Mouse (Mus musculus) central nervous system, embryonic 11.5 days (tissue): Measurements from ENCODE around the gene Zfp286. TPM values are rescaled to one million over a fixed set of nuclear protein-coding genes. Genes with fewer than 3 reads are reported as not detected.

Experiments
- polyA plus RNA-seq: library from polyadenylated mRNA; depleted of rRNA; stranded (reverse); fragments of >200 nt; gene quantifications from 2 replicates; pipeline ENCODE4 v1.2.3, GENCODE M21; 2012; rRNA removed

Gene Zfp286
- polyA plus RNA-seq = 18.7 and 21.9 TPM in 2 replicates

GRCm38 (mm10) chr11:62788935-62789616, at the start of gene Zfp286:
Zfp286 (minus strand) TSS chr11:62789462.

GRCm38 (mm10) chr11:62820059-62820541, 30.8 kb upstream of the Zfp286 start, which contains the start of gene Trim16:
Trim16 (plus strand) TSS chr11:62820231.

GRCm38 (mm10) chr11:62752780-62753179, 36.5 kb downstream of the Zfp286 start, which contains the start of gene Gm10428:
Gm10428 (plus strand) TSS chr11:62753100.

GRCm38 (mm10) chr11:62731311-62732021, 57.8 kb downstream of the Zfp286 start, which contains the start of gene Zfp287:
Zfp287 (minus strand) TSS chr11:62731905.

Other genes with a start within 250 kb of the Zfp286 start
- gene Ubb, start 238.3 kb downstream of the Zfp286 start, polyA plus RNA-seq = 2,944 and 2,951 TPM in 2 replicates
- gene Trpv2, start 215.0 kb downstream of the Zfp286 start, polyA plus RNA-seq = 5.7 and 6.2 TPM in 2 replicates
- 9.8 and 16.3 TPM in 2 replicates for gene Lrrc75a, start 140.9 kb downstream of the Zfp286 start, polyA plus RNA-seq
- gene Mmgt2, start 140.8 kb downstream of the Zfp286 start, polyA plus RNA-seq = 31.3 and 47.4 TPM in 2 replicates
- 8.1 and 10.9 TPM in 2 replicates for gene Zfp287, start 57.6 kb downstream of the Zfp286 start, polyA plus RNA-seq
- gene Gm10428, start 36.4 kb downstream of the Zfp286 start, polyA plus RNA-seq = not detected in 2 replicates
- 2.3 and 5.5 TPM in 2 replicates for gene Trim16, start 30.8 kb upstream of the Zfp286 start, polyA plus RNA-seq
- 0.28 and 0.50 TPM in 2 replicates for gene Fbxw10, start 57.6 kb upstream of the Zfp286 start, polyA plus RNA-seq
- gene Tvp23b, start 90.0 kb upstream of the Zfp286 start, polyA plus RNA-seq = 20.5 and 30.8 TPM in 2 replicates
- gene Cdrt4, start 161.7 kb upstream of the Zfp286 start, polyA plus RNA-seq = 0.30 and 0.34 TPM in 2 replicates